Comparison of ENCODE assay signal across 9 mouse cellular contexts in genomic region chr2:115895717-115896116, GRCm38 (mm10).
DNase-seq lines count a peak whose midpoint lies in the region; ATAC-seq and TF ChIP-seq lines count a peak whose summit lies in the region.
"Had no signal": no experiment of that assay in that cellular context is flagged by ENCODE, and none has a peak within 500 bp of the region (broad histone marks: within the 10 kb centered on the region; RNA-seq: fewer than 3 reads in every experiment).

No protein-coding gene starts in this region.

- no peaks in the 10 kb centered on the region for H3K27me3 ChIP-seq in heart, postnatal 0 days (ENCODE audit: control insufficient read depth, insufficient read depth, low read length)
- no peaks in the 10 kb centered on the region for H3K27me3 ChIP-seq in heart, embryonic 10.5 days (ENCODE audit: insufficient read depth, poor library complexity, severe bottlenecking)
- no peaks in the 10 kb centered on the region for H3K27me3 ChIP-seq in neural tube, embryonic 11.5 days (ENCODE audit: control insufficient read depth, insufficient read depth, low read length)
- H3K27me3 ChIP-seq in forebrain, postnatal 0 days (ENCODE audit: insufficient read depth, low read length), result no peaks in the 10 kb centered on the region
- H3K27me3 ChIP-seq in neural tube, embryonic 14.5 days (ENCODE audit: control insufficient read depth, insufficient read depth, low read length), result no peaks in the 10 kb centered on the region

- no peaks in the 10 kb centered on the region for H3K36me3 ChIP-seq in heart, postnatal 0 days (replicated peaks; ENCODE audit: control insufficient read depth, insufficient read depth, low read length)
- no peaks in the 10 kb centered on the region for H3K36me3 ChIP-seq in heart, embryonic 10.5 days
- H3K36me3 ChIP-seq in neural tube, embryonic 11.5 days (ENCODE audit: control insufficient read depth, insufficient read depth, low read length), result no peaks in the 10 kb centered on the region; the same call in 1 of the 2 replicates
- H3K36me3 ChIP-seq in forebrain, postnatal 0 days (ENCODE audit: insufficient read depth), result no peaks in the 10 kb centered on the region
- no peaks in the 10 kb centered on the region for H3K36me3 ChIP-seq in neural tube, embryonic 14.5 days (ENCODE audit: control insufficient read depth, insufficient read depth, low read length)
- H3K36me3 ChIP-seq: limb, embryonic 15.5 days had no signal

- TF ChIP-seq EP300 in heart, postnatal 0 days (IDR thresholded peaks at IDR 0.05; ENCODE audit: low read depth), result no peak

- H3K4me3 ChIP-seq in heart, postnatal 0 days (ENCODE audit: low read depth, low read length), result no peak overlapping the region
- no peak overlapping the region for H3K4me3 ChIP-seq in heart, embryonic 10.5 days
- H3K4me3 ChIP-seq in neural tube, embryonic 11.5 days (ENCODE audit: low read depth, low read length), result no peak overlapping the region
- no peak overlapping the region for H3K4me3 ChIP-seq in forebrain, postnatal 0 days (ENCODE audit: low read depth, low read length)
- H3K4me3 ChIP-seq in neural tube, embryonic 14.5 days (ENCODE audit: low read depth, low read length), result no peak overlapping the region
- H3K4me3 ChIP-seq: limb, embryonic 15.5 days had no signal

- peaks cover 24% of the 10 kb centered on the region for H3K4me1 ChIP-seq in heart, postnatal 0 days (ENCODE audit: control insufficient read depth, insufficient read depth)
- H3K4me1 ChIP-seq in heart, embryonic 10.5 days, result peaks cover 38% of the 10 kb centered on the region
- H3K4me1 ChIP-seq in neural tube, embryonic 11.5 days (ENCODE audit: control insufficient read depth, insufficient read depth, low read length), result peaks cover 34% of the 10 kb centered on the region
- peaks cover 12% of the 10 kb centered on the region; the same call in 1 of the 2 replicates for H3K4me1 ChIP-seq in forebrain, postnatal 0 days (ENCODE audit: insufficient read depth)
- peaks cover 31% of the 10 kb centered on the region for H3K4me1 ChIP-seq in neural tube, embryonic 14.5 days (ENCODE audit: control insufficient read depth, insufficient read depth, low read length)

- WGBS in heart, postnatal 0 days, result 53% methylated on average over 3 of the region's 3 CpGs
- 83% methylated on average over 3 of the region's 3 CpGs for WGBS in heart, embryonic 10.5 days
- WGBS in neural tube, embryonic 11.5 days, result 91% methylated on average over 3 of the region's 3 CpGs
- 42% methylated on average over 3 of the region's 3 CpGs for WGBS in forebrain, postnatal 0 days
- 50% methylated on average over 3 of the region's 3 CpGs for WGBS in neural tube, embryonic 14.5 days

- DNase-seq in heart, postnatal 0 days (ENCODE audit: low spot score), result no peak
- DNase-seq in heart, embryonic 10.5 days (ENCODE audit: low spot score), result no peak
- DNase-seq in neural tube, embryonic 11.5 days (ENCODE audit: low spot score), result no peak
- DNase-seq in neural tube, embryonic 10.5 days (ENCODE audit: extremely low spot score, low spot score), result no peak
- peak; percentile 68 for DNase-seq in forebrain, postnatal 0 days
- no peak for DNase-seq in frontal cortex, postnatal 36 days (ENCODE audit: low spot score in 2 of 2)

- H3K27ac ChIP-seq in heart, postnatal 0 days (ENCODE audit: low read depth), result peak overlapping the region; percentile 13; the same call in 1 of the 2 replicates
- no peak overlapping the region for H3K27ac ChIP-seq in heart, embryonic 10.5 days
- H3K27ac ChIP-seq in neural tube, embryonic 11.5 days (ENCODE audit: low read depth, low read length), result 0 out of 2 replicates have a peak overlapping the region, but pooled peaks have one; percentile 14
- 0 out of 2 replicates have a peak overlapping the region, but pooled peaks have one; percentile 17 for H3K27ac ChIP-seq in forebrain, postnatal 0 days (ENCODE audit: low read depth, low read length)
- H3K27ac ChIP-seq in neural tube, embryonic 14.5 days (ENCODE audit: low read depth, low read length), result peak overlapping the region; percentile 13; the same call in 1 of the 2 replicates
- H3K27ac ChIP-seq: limb, embryonic 15.5 days had no signal

- TF ChIP-seq CTCF in heart, postnatal 0 days (IDR thresholded peaks at IDR 0.05; ENCODE audit: low read depth), result no peak
- no peak for TF ChIP-seq CTCF in forebrain, postnatal 0 days (IDR thresholded peaks at IDR 0.05; ENCODE audit: low read depth)

- no peaks in the 10 kb centered on the region for H3K9me3 ChIP-seq in heart, postnatal 0 days (replicated peaks; ENCODE audit: control insufficient read depth, low read length)
- no peaks in the 10 kb centered on the region for H3K9me3 ChIP-seq in heart, embryonic 10.5 days
- H3K9me3 ChIP-seq in neural tube, embryonic 11.5 days (ENCODE audit: control insufficient read depth, low read length), result no peaks in the 10 kb centered on the region
- no peaks in the 10 kb centered on the region for H3K9me3 ChIP-seq in forebrain, postnatal 0 days (ENCODE audit: low read length)
- no peaks in the 10 kb centered on the region for H3K9me3 ChIP-seq in neural tube, embryonic 14.5 days (ENCODE audit: control insufficient read depth, low read length)
- H3K9me3 ChIP-seq: limb, embryonic 15.5 days had no signal

- no peak overlapping the region for H3K9ac ChIP-seq in heart, postnatal 0 days (replicated peaks; ENCODE audit: low read depth, low read length)
- H3K9ac ChIP-seq in neural tube, embryonic 11.5 days (ENCODE audit: low read length), result no peak overlapping the region
- H3K9ac ChIP-seq in forebrain, postnatal 0 days, result no peak overlapping the region
- H3K9ac ChIP-seq in neural tube, embryonic 14.5 days (replicated peaks; ENCODE audit: low read depth, low read length), result no peak overlapping the region
- H3K9ac ChIP-seq: limb, embryonic 15.5 days had no signal

- H3K4me2 ChIP-seq in heart, postnatal 0 days (ENCODE audit: low read depth, low read length), result no peak overlapping the region
- no peak overlapping the region for H3K4me2 ChIP-seq in neural tube, embryonic 11.5 days (ENCODE audit: low read depth)
- no peak overlapping the region for H3K4me2 ChIP-seq in forebrain, postnatal 0 days (ENCODE audit: low read depth)
- no peak overlapping the region for H3K4me2 ChIP-seq in neural tube, embryonic 14.5 days (ENCODE audit: low read depth, low read length)
- H3K4me2 ChIP-seq: limb, embryonic 15.5 days had no signal

- ATAC-seq in heart, postnatal 0 days (ENCODE audit: insufficient read depth, low read depth), result peak; percentile 33; the same call in 1 of the 2 replicates
- ATAC-seq in neural tube, embryonic 11.5 days (ENCODE audit: insufficient read depth, low FRiP score, low TSS enrichment), result peak; percentile 35; the same call in 1 of the 2 replicates
- ATAC-seq in forebrain, postnatal 0 days, result peak; percentile 40; the same call in 1 of the 2 replicates
- ATAC-seq in neural tube, embryonic 14.5 days (ENCODE audit: low read depth), result peak; percentile 44; the same call in 1 of the 2 replicates
- ATAC-seq in activated CD4-positive, CD25-positive, alpha-beta regulatory T cell, adult 4 months, result no peak
